Mouse (Mus musculus) forebrain, embryonic 12.5 days (tissue): Measurements from ENCODE around the gene Naaladl2. TPM values are rescaled to one million over a fixed set of nuclear protein-coding genes. Genes with fewer than 3 reads are reported as not detected.

Experiments
- ATAC-seq: fragments of 200-750 bp; cut with Nextera tagmentation; 2 replicates; pipeline ENCODE4 v1.8.0; 2017; ENCODE audit warnings: moderate TSS enrichment; ENCODE audit not compliant: low FRiP score
- H3K27ac ChIP-seq: fragments of 300-500 bp; sonication (generic); 2 replicates; pipeline ENCODE4 v1.5.1; 2016; ENCODE audit warnings: mild to moderate bottlenecking
- H3K27me3 ChIP-seq: fragments of 300-500 bp; sonication (generic); 2 replicates; pipeline ENCODE4 v1.6.1; 2016; ENCODE audit warnings: mild to moderate bottlenecking
- H3K36me3 ChIP-seq: fragments of 300-500 bp; sonication (generic); replicated peaks from 2 replicates; pipeline ENCODE4 v1.6.1; 2016; ENCODE audit warnings: mild to moderate bottlenecking
- H3K4me1 ChIP-seq: fragments of 300-500 bp; sonication (generic); 2 replicates; pipeline ENCODE4 v1.6.1; 2016
- H3K4me2 ChIP-seq: fragments of 300-500 bp; sonication (generic); 2 replicates; pipeline ENCODE4 v1.6.1; 2016; ENCODE audit warnings: mild to moderate bottlenecking, moderate library complexity
- H3K4me3 ChIP-seq: fragments of 300-500 bp; sonication (generic); replicated peaks from 2 replicates; pipeline ENCODE4 v1.5.1; 2016; ENCODE audit warnings: mild to moderate bottlenecking
- H3K9ac ChIP-seq: fragments of 300-500 bp; sonication (generic); 2 replicates; pipeline ENCODE4 v1.6.1; 2016; ENCODE audit warnings: mild to moderate bottlenecking
- H3K9me3 ChIP-seq: fragments of 300-500 bp; sonication (generic); 2 replicates; pipeline ENCODE4 v1.6.1; 2016
- WGBS: fragments of 180-500 bp; shearing (Covaris S2); methylation state at CpG from one replicate; pipeline ENCODE4 v1.1.7; 2016; 5-methylcytosine and 5-hydroxymethylcytosine counted together
- polyA plus RNA-seq: library from polyadenylated mRNA; unstranded; fragments of >200 nt; fragmentation: Nextera tagmentation; extraction: Ambion mirVana; gene quantifications from 2 replicates; pipeline ENCODE4 v1.2.1, GENCODE M21; 2016

The Naaladl2 gene
- polyA plus RNA-seq, 1 experiment from 2014 or later = 0.41 TPM

GRCm38 (mm10) chr3:24124034-24124433 is 1020.0 kb downstream of the Naaladl2 start:
- 89% methylated on average over 2 of the region's 2 CpGs for WGBS
- Histone ChIP-seq H3K4me3 (no peak overlapping the region), H3K4me1 (no peaks in the 10 kb centered on the region), H3K4me2 (no peak overlapping the region), H3K9me3 (no peaks in the 10 kb centered on the region), H3K36me3 (no peaks in the 10 kb centered on the region), H3K27me3 (no peaks in the 10 kb centered on the region), H3K9ac (no peak overlapping the region), H3K27ac (no peak overlapping the region)
- no peak for ATAC-seq

- no peaks in the 10 kb centered on the region for H3K27me3 ChIP-seq
- H3K9ac ChIP-seq = no peak overlapping the region
- H3K36me3 ChIP-seq = no peaks in the 10 kb centered on the region
- no peaks in the 10 kb centered on the region for H3K4me1 ChIP-seq
- ATAC-seq = no peak
- H3K4me3 ChIP-seq = no peak overlapping the region
- no peak overlapping the region for H3K27ac ChIP-seq
- 79% methylated on average over 6 of the region's 6 CpGs for WGBS
- H3K4me2 ChIP-seq = no peak overlapping the region
- H3K9me3 ChIP-seq = no peaks in the 10 kb centered on the region
Observed at GRCm38 (mm10) chr3:24118136-24118535, 1025.9 kb downstream of the Naaladl2 start.

GRCm38 (mm10) chr3:24114849-24115248 is 1029.2 kb downstream of the Naaladl2 start:
- no peak overlapping the region for H3K4me2 ChIP-seq
- no peaks in the 10 kb centered on the region for H3K36me3 ChIP-seq
- ATAC-seq = no peak
- H3K4me3 ChIP-seq = no peak overlapping the region
- no peaks in the 10 kb centered on the region for H3K27me3 ChIP-seq
- no peak overlapping the region for H3K9ac ChIP-seq
- no peak overlapping the region for H3K27ac ChIP-seq
- 89% methylated on average over 3 of the region's 3 CpGs for WGBS
- H3K9me3 ChIP-seq = no peaks in the 10 kb centered on the region
- no peaks in the 10 kb centered on the region for H3K4me1 ChIP-seq

GRCm38 (mm10) chr3:24113360-24113759 is 1030.7 kb downstream of the Naaladl2 start:
- H3K4me3 ChIP-seq = no peak overlapping the region
- H3K27me3 ChIP-seq = no peaks in the 10 kb centered on the region
- no peak overlapping the region for H3K4me2 ChIP-seq
- H3K4me1 ChIP-seq = no peaks in the 10 kb centered on the region
- H3K27ac ChIP-seq = no peak overlapping the region
- no peaks in the 10 kb centered on the region for H3K9me3 ChIP-seq
- H3K9ac ChIP-seq = no peak overlapping the region
- ATAC-seq = no peak
- H3K36me3 ChIP-seq = no peaks in the 10 kb centered on the region
- WGBS = 90% methylated on average over 2 of the region's 2 CpGs

- Histone ChIP-seq H3K27me3 (no peaks in the 10 kb centered on the region), H3K4me3 (no peak overlapping the region), H3K4me2 (no peak overlapping the region), H3K27ac (no peak overlapping the region), H3K9ac (no peak overlapping the region), H3K4me1 (no peaks in the 10 kb centered on the region), H3K9me3 (no peaks in the 10 kb centered on the region), H3K36me3 (no peaks in the 10 kb centered on the region)
- 83% methylated on average over 1 of the region's 1 CpGs for WGBS
- no peak for ATAC-seq
Observed at GRCm38 (mm10) chr3:24106391-24106790, 1037.7 kb downstream of the Naaladl2 start.

GRCm38 (mm10) chr3:24079761-24080160 is 1064.3 kb downstream of the Naaladl2 start:
- Histone ChIP-seq H3K27ac (no peak overlapping the region), H3K4me2 (no peak overlapping the region), H3K4me1 (no peaks in the 10 kb centered on the region), H3K27me3 (no peaks in the 10 kb centered on the region), H3K4me3 (no peak overlapping the region), H3K9me3 (no peaks in the 10 kb centered on the region), H3K36me3 (no peaks in the 10 kb centered on the region), H3K9ac (no peak overlapping the region)
- no peak for ATAC-seq
- 39% methylated on average over 4 of the region's 4 CpGs for WGBS

- no peak overlapping the region for H3K4me3 ChIP-seq
- 78% methylated on average over 3 of the region's 3 CpGs for WGBS
Observed at GRCm38 (mm10) chr3:24071169-24071797, 1072.8 kb downstream of the Naaladl2 start.

GRCm38 (mm10) chr3:24070424-24071168 is 1073.5 kb downstream of the Naaladl2 start:
- ATAC-seq = no peak
- 90% methylated on average over 4 of the region's 4 CpGs for WGBS
- no peak overlapping the region for H3K27ac ChIP-seq

More at GRCm38 (mm10) chr3:24071169-24071797, 1072.8 kb downstream of the Naaladl2 start:
- H3K27ac ChIP-seq = no peak overlapping the region
- no peaks in the 10 kb centered on the region for H3K36me3 ChIP-seq
- no peak overlapping the region for H3K9ac ChIP-seq
- H3K9me3 ChIP-seq = no peaks in the 10 kb centered on the region
- H3K27me3 ChIP-seq = no peaks in the 10 kb centered on the region
- ATAC-seq = no peak
- no peak overlapping the region for H3K4me2 ChIP-seq
- H3K4me1 ChIP-seq = no peaks in the 10 kb centered on the region

GRCm38 (mm10) chr3:24048217-24048616 is 1095.8 kb downstream of the Naaladl2 start:
- no peaks in the 10 kb centered on the region for H3K27me3 ChIP-seq
- no peaks in the 10 kb centered on the region for H3K9me3 ChIP-seq
- no peak for ATAC-seq
- no peak overlapping the region for H3K27ac ChIP-seq
- H3K4me3 ChIP-seq = no peak overlapping the region
- H3K36me3 ChIP-seq = no peaks in the 10 kb centered on the region
- no peak overlapping the region for H3K9ac ChIP-seq
- no peak overlapping the region for H3K4me2 ChIP-seq
- no peaks in the 10 kb centered on the region for H3K4me1 ChIP-seq

More at GRCm38 (mm10) chr3:24070424-24071168, 1073.5 kb downstream of the Naaladl2 start:
- H3K9ac ChIP-seq = no peak overlapping the region
- no peaks in the 10 kb centered on the region for H3K36me3 ChIP-seq
- H3K27me3 ChIP-seq = no peaks in the 10 kb centered on the region
- H3K4me3 ChIP-seq = no peak overlapping the region
- no peaks in the 10 kb centered on the region for H3K9me3 ChIP-seq
- H3K4me2 ChIP-seq = no peak overlapping the region
- H3K4me1 ChIP-seq = no peaks in the 10 kb centered on the region

- Histone ChIP-seq H3K9me3 (no peaks in the 10 kb centered on the region), H3K4me3 (no peak overlapping the region), H3K27ac (no peak overlapping the region), H3K9ac (no peak overlapping the region), H3K4me1 (no peaks in the 10 kb centered on the region), H3K27me3 (no peaks in the 10 kb centered on the region), H3K36me3 (no peaks in the 10 kb centered on the region), H3K4me2 (no peak overlapping the region)
- WGBS = 97% methylated on average over 1 of the region's 1 CpGs
- ATAC-seq = no peak
Observed at GRCm38 (mm10) chr3:24001741-24002140, 1142.3 kb downstream of the Naaladl2 start.

GRCm38 (mm10) chr3:23973727-23974126 is 1170.3 kb downstream of the Naaladl2 start:
- H3K36me3 ChIP-seq = no peaks in the 10 kb centered on the region
- WGBS = 71% methylated on average over 1 of the region's 1 CpGs
- H3K9me3 ChIP-seq = no peaks in the 10 kb centered on the region
- H3K9ac ChIP-seq = no peak overlapping the region
- H3K27me3 ChIP-seq = no peaks in the 10 kb centered on the region
- H3K27ac ChIP-seq = no peak overlapping the region
- ATAC-seq = no peak
- H3K4me1 ChIP-seq = no peaks in the 10 kb centered on the region
- no peak overlapping the region for H3K4me3 ChIP-seq
- H3K4me2 ChIP-seq = no peak overlapping the region

GRCm38 (mm10) chr3:23972747-23973667 is 1171.1 kb downstream of the Naaladl2 start:
- 79% methylated on average over 4 of the region's 4 CpGs for WGBS
- Histone ChIP-seq H3K4me3 (no peak overlapping the region), H3K9ac (no peak overlapping the region), H3K36me3 (no peaks in the 10 kb centered on the region), H3K27ac (no peak overlapping the region), H3K4me2 (no peak overlapping the region), H3K9me3 (no peaks in the 10 kb centered on the region), H3K4me1 (no peaks in the 10 kb centered on the region), H3K27me3 (no peaks in the 10 kb centered on the region)
- ATAC-seq = no peak
